Mouse (Mus musculus) G1E (cell line): ENCODE measurements at regions not wholly inside any gene's neighbourhood (a gene's known extent, or its start where the extent isn't known, plus 50 kb on each side); places are given as distances from the start of the nearest gene placed in this dataset.

ENCODE experiments used
- CTCF ChIP-seq: IDR thresholded peaks from 2 replicates; pipeline ENCODE4 v1.5.1; 2012; ENCODE audit warnings: low read depth, low read length, inconsistent platforms, mixed read lengths
- TAL1 ChIP-seq: conservative IDR thresholded peaks from 2 replicates; pipeline ENCODE4 v1.6.1; 2012; ENCODE audit warnings: low read depth, low read length, inconsistent platforms, mixed read lengths

DNA sequence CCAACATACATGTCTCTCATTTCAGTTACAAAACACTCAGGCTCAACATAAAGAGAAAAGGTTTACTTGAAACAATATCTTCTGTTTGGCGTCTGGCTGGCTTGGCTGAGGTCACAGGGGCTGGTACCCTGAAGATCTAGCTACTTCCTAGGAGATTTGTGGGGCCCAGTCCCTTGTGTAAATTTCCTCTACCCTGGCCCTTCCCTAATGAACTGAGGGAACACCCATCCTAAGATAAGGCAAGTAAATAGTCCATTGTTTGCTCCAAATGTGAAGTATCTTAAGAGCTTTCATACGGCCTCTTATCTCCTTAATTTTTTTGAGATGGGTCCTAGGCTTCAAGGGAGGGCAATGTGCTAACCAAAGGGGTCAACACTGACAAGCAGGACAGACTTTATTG is 133.6 kb upstream of the Ednrb start:
- TF ChIP-seq CTCF (no peak), TAL1 (no peak)
